Mouse (Mus musculus): ENCODE data around the gene Tuba4a.

The Tuba4a gene

GRCm38 (mm10) chr1:75219531-75219930 is at the start of gene Tuba4a:
Gene Tuba4a, minus strand, starts transcription at chr1:75219865.
- no peak for DNase-seq (ENCODE audit: low read depth, low spot score)

GRCm38 (mm10) chr1:75264091-75264880 is 44.6 kb upstream of the Tuba4a start, which contains the start of gene Ptprn:
Gene Ptprn, minus strand, starts transcription at chr1:75264502.
- DNase-seq (ENCODE audit: low read depth, low spot score): no peak

GRCm38 (mm10) chr1:75262969-75263951 is 43.6 kb upstream of the Tuba4a start:
- DNase-seq (ENCODE audit: low read depth, low spot score): peak; percentile 70

- no peak for DNase-seq (ENCODE audit: low read depth, low spot score)
Observed at GRCm38 (mm10) chr1:75261278-75261677, 41.6 kb upstream of the Tuba4a start.

- no peak for DNase-seq (ENCODE audit: low read depth, low spot score)
Observed at GRCm38 (mm10) chr1:75255516-75256046, 35.9 kb upstream of the Tuba4a start.

- no peak for DNase-seq (ENCODE audit: low read depth, low spot score)
Observed at GRCm38 (mm10) chr1:75254625-75255013, 35.0 kb upstream of the Tuba4a start.

- DNase-seq (ENCODE audit: low read depth, low spot score): peak; percentile 88
Observed at GRCm38 (mm10) chr1:75253849-75254624, 34.4 kb upstream of the Tuba4a start.

- peak; percentile 24 for DNase-seq (ENCODE audit: low read depth, low spot score)
Observed at GRCm38 (mm10) chr1:75253029-75253428, 33.4 kb upstream of the Tuba4a start.

- no peak for DNase-seq (ENCODE audit: low read depth, low spot score)
Observed at GRCm38 (mm10) chr1:75252308-75252707, 32.6 kb upstream of the Tuba4a start.

GRCm38 (mm10) chr1:75251112-75251970 is 31.7 kb upstream of the Tuba4a start:
- peak; percentile 92 for DNase-seq (ENCODE audit: low read depth, low spot score)

- DNase-seq (ENCODE audit: low read depth, low spot score): no peak
Observed at GRCm38 (mm10) chr1:75250498-75250897, 30.8 kb upstream of the Tuba4a start.

GRCm38 (mm10) chr1:75248041-75248772 is 28.5 kb upstream of the Tuba4a start:
- DNase-seq (ENCODE audit: low read depth, low spot score): peak; percentile 59

GRCm38 (mm10) chr1:75247071-75247930 is 27.6 kb upstream of the Tuba4a start:
- no peak for DNase-seq (ENCODE audit: low read depth, low spot score)

GRCm38 (mm10) chr1:75244836-75245235 is 25.2 kb upstream of the Tuba4a start:
- DNase-seq (ENCODE audit: low read depth, low spot score): peak; percentile 64

- DNase-seq (ENCODE audit: low read depth, low spot score): no peak
Observed at GRCm38 (mm10) chr1:75244175-75244826, 24.6 kb upstream of the Tuba4a start.

- no peak for DNase-seq (ENCODE audit: low read depth, low spot score)
Observed at GRCm38 (mm10) chr1:75243411-75243810, 23.7 kb upstream of the Tuba4a start.

GRCm38 (mm10) chr1:75239591-75239990 is 19.9 kb upstream of the Tuba4a start:
- DNase-seq (ENCODE audit: low read depth, low spot score): no peak
